Mouse (Mus musculus) lung, postnatal 0 days (tissue): Measurements from ENCODE around the gene Haus6.
A peak's percentile ranks its signal among the peaks of the same experiment; 100 is the strongest.

Source experiments
- CTCF ChIP-seq: IDR thresholded peaks from 2 replicates; pipeline ENCODE4 v1.5.1; 2016; ENCODE audit warnings: antibody characterized with exemption, mild to moderate bottlenecking
- EP300 ChIP-seq: IDR thresholded peaks from 2 replicates; pipeline ENCODE4 v1.6.1; 2016; ENCODE audit warnings: antibody characterized with exemption, mild to moderate bottlenecking, control low read depth

- TF ChIP-seq CTCF (peak; percentile 72), EP300 (no peak)
Observed at GRCm38 (mm10) chr4:86555035-86555707, 56.7 kb downstream of the Haus6 start.
